Mouse (Mus musculus) spleen, postnatal 4 days (tissue): ENCODE measurements around the gene Ccdc24.
A peak's percentile ranks its signal among the peaks of the same experiment; 100 is the strongest.

Experiments
- DNase-seq, 2 experiments: peaks; one replicate each; pipeline ENCODE4 v3.0.0; 2022; ENCODE audit warnings: low spot score in 2 of 2

Gene Ccdc24

DNA sequence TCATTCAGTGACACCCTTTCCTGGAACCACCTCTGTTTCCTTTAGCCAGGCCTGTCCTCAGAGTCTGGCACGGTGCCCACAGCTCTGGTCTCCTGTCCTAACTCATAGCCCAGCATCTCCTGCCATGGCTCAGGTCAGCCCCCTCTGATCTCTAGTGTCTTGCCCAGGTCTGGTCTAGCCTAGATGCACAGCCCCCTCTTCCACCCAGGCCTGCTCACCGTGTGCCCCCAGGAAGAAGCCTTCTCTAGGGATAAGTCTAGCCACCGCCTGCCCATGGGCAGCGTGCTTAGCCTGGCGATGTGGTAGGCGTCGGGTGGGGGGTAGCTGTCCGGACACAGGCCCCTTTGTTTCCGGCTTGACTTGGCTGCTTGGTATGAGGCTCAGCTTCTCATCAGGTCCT lies 17.2 kb downstream of the Ccdc24 start:
- no peak for DNase-seq

DNA sequence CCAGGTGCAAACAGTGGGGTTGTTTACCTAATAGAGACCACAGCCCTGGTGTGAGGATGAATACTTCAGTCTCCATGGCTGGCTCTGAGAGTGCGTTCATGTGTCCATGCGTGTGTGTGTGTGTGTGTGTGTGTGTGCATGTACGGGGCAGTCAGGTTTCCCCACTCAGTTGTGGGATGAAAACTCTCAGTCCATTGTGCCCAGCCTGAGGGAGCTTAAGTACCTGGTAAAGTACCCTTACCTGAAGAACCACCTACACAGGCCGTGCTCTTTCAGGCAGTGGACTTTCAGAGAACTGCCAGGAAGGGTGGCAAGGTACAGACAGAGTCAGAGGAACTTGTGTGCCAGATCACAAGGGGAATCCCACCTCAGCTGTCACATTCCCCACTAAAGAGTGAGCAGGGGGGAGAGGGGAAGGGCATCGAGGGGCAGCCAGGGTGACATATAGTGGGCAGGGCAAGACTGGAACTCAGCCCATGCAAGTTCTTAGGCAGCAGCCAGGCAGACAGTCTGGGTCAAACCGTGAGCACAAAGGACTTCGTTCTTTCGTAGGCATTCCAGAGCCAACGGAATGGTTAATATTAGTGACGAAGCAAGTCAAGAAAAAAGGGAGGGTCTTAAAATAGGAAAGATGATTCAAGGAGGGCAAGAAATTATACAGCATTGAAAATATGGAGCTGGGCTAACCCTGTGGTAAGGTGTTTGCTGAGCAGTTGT lies 20.0 kb downstream of the Ccdc24 start:
- DNase-seq: no peak

DNA sequence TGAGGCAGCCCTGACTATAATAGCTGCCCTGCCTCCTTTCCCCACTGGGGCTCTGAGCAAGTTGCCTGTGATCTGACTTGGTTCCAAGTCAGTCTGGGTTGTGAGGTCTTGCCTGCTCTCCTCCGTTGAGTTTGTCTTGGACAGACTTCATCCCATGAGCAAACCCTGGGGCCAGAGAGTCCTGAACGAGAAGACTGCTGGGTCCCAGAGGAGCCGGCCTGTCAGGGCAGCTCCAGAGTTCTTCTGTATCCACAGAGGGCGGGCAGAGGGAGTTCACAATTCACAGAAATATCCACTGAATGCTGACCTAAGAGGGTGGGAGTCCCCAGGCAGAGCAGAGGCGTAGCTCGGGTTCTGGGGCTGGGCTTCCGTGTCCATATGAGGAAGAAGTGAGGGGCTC lies 21.5 kb downstream of the Ccdc24 start:
- DNase-seq: no peak

DNA sequence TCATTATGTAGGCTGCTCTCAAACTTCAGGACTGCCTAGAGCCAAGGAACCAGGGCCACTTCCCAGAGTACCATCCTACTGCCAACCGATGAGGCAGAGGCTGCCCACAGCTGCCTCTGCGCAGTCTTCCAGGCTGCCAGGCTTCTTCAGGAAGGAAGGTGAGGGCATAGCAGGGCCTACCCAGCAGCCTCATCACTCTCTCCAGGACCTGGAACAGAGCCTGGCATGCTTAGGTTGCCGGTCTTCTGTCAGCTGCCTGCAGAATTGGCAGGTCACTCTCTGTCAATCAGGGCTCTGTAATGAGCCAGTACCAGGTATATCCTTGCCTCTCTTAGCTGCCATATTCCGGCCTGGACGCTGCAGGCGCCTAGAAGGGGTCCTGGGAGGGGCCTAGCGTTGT lies 22.2 kb downstream of the Ccdc24 start:
- DNase-seq: no peak

DNA sequence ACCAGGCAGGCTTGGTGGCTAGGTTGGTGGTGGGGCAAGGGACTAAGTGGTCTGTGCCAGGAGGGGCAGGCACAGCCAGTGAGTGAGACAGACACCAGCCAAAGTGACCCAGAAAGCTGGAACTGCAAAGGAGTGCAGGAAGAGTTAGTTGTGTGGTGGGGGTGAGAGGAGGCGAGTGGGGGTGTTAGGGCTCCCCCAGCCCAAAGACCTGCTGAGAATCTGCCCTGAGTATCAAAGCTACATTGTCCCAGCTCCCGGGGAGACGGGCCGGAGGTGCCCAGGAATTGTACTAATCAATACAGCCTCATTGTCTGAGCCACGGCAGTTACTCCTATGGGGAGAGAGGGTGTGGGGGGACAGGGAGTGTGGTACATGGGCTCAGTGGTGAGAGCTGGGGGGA lies 22.9 kb downstream of the Ccdc24 start:
- DNase-seq: no peak

DNA sequence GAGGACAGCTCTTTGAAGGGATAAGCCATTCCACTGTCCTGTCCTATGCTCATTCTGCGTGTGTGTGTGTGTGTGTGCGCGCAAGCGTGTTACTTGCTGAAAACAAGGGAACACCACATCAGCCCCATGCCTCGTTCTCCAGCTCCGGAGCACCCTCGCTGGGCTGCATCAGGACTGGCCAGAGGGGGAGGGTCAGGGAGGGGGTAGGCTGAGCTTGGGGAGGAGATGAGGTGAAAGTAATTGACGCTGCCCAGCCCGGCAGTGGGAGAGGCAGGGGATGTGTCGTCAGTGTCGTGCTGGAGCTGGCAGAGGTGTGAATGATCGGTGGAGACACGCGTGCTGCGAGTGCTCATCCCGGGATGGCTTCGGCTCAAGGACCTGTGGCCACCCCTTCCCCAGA lies 23.3 kb downstream of the Ccdc24 start:
- no peak for DNase-seq

DNA sequence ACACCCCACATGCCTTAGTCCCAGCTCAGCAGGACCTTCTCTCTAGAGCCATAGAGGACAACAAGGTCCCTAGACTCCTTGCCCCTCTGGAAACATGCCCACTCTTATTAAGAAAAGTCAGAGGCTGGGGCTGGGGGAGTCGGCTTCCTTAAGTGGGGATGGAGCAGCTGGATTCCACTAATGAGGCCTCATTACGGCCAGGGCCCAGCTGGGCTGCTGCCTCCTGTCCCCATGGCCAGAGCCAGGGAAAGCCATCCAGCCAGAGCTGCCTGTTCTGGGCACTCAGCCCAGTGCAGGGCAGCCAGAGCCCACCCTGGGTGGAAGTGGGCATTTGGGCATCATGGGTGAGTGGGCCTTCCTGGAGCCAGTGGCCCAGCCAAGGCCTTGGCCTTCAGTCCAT lies 25.3 kb downstream of the Ccdc24 start:
- no peak for DNase-seq

DNA sequence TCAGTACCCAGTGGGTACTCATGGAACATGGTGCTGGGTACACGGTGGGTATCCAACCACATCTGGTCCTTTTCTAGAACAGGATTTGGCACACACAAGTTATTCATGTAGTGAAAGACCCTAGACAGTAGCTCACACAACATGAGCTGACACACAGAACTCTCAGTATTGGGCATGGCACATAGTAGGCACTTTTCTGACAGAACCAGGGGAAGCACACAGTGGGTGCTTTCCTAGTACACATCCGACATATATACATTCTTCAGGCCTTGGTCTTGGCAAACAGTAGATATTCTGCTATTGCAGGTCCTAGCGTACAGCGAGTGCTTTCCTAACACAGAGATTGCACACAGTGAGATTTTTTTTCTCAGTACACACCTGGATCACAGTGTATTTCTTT lies 26.1 kb downstream of the Ccdc24 start:
- no peak for DNase-seq

DNA sequence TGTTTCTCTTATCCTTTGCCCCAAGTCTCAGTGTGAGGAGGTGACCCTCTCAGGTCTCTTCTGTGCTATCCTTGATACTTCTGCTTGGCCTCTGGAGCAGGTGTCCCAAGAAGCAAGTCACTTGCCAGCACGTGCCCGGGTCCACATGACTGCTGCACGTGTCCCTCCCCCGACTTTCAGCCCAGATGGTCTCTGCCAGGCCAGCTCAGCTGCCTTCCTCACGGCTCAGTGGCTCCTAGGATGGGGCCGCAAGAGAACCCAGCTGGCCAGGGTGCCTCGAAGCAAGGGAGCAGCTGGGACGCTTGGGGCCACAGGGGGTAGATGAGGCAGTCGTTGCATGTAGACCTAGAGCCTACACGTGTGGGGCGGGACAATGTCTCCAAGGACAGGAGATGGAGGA lies 27.0 kb downstream of the Ccdc24 start:
- no peak for DNase-seq

DNA sequence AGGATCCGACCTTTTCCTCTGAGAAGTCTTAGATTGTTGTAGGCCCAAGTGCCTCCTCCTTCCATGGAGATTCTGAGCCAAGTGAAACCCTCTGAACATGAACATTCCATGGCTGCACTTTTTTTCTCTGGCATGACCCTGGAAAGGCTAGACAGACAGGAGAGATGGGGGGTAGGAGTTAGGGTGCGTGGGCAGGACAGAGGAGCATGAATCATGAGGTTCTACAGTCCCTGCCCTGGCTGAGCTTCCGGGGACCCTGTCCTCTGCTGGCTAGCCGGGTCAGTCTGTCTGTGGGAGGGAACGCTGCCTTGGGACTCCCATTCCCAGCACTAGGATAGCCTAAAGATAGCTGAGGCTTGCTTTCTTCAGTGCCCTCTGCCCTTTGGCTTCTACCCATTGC lies 27.9 kb downstream of the Ccdc24 start:
- DNase-seq: no peak

DNA sequence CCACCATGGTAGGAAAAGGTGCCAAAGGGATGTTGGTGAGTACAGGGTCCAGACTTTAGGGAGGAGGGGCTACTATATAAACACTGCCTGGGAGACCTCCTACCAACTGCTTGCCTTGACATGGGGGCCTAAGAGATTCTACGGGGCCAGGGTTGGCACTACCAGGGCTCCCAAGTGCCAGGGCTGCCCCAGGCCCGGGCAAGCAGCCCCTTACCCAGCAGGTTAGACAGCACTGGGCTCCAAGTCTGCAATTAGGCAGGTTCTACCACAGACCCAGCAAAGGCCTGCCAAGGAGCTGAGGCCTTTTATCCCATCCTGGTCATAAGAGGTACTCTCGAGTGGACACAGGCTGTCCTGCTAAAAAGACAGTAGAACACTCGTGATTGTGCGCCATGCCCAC lies 29.3 kb downstream of the Ccdc24 start:
- DNase-seq: no peak

DNA sequence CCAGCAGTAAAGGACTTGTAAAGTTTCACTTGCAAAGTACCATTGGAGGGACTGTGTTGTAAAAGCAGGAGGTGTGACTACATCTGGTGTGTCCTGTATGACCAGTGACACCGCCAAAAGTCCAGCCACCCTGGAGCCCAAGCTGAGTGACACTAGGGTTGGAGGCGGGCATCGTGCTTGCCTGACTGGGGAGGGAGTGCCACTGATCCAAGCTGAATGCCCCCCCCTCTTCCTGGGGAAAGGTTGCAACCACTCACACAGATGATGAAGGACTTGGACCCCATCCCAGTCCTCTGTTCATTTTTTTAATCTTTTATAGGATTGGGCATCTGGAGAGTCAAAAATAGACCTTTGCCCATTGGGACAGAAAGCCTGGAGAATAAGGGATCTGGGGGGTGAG lies 30.8 kb downstream of the Ccdc24 start:
- DNase-seq: no peak

DNA sequence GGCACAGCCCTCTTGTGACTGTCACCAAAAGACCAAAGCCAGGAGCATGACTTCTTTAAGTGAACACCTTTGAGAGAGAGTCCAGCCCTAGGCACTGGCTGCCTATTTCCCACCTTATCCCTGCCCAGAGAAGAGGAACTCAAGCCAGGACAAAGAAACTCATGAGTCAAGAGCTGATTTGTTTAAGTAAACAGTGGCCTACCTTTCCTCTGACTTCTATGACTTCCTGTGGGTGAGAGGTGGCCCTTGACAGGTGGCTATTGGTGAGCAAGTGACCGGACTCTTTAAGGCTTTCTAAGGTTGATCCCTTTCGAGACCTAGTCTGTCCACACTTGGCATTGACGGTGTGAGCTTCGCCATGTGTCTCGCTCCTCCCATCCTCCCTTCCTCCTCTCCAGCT lies 31.5 kb downstream of the Ccdc24 start:
- DNase-seq: no peak

DNA sequence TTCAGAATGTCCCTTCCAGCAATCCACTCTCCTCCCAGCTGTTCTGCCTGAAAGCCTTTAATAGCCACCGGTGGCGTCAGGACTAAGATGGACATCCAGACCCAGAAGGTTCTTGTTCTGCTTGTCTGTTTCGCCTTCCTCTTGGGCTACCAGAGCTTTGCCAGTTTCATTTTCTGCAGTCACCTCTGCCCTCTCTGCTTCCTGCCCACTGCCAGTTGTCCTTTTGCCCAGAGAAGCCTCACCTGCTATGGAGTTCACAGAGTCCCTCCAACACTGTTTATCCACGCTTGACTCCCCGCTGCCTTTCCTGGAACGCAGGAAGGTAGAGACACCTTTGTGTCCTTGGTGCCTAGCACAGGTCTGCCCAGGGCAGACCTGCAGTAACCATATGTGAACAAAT lies 33.0 kb downstream of the Ccdc24 start:
- peak in 1 of 2 experiments; percentile 11 for DNase-seq

DNA sequence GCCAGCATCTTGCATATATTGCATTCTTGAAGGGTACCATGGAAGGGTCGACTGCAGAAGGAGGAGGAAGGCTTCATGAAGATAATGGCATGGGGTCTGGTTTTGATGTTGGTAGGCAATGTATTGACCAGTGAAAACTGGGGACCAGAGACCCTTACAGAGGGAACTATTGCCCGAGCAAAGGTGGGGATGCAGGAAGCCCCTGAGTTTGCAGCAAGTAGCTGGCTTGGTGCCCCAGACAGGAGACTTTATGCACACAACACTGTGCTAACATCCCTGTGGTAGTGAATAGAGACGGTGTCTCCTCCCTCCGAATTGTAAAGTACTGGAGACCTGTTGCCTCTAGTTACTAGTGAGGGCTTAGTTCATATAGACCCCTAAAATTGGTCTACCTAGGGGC lies 35.1 kb downstream of the Ccdc24 start:
- DNase-seq: peak in 1 of 2 experiments; percentile 12

DNA sequence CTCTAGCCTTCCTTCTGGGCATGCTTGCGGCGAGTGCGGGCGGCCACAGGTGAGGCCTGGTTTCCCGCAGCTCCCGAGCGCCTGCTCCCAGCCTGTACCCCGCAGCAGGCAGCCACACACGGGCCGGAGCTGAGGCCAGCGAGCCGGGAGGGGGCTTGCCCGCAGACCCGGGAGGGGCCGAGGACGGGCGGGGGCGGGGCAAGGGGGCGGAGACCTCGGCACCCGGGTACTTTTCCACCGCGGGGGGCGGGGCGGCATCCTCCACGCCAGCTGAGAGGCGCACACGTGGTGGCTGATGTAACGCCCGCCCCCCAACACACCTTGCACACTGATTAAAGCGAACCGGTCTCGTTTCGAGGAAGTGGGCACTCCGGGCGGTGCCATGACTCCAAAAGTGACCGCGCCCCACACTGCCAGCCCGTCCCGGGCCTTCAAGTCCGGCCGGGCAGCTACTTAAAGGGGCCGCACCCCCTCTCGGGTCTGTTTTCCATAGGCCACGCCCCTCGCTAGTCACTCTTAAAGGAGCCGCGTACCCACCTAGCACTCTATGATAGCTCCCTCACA lies 36.1 kb downstream of the Ccdc24 start:
- DNase-seq: peak; percentile 90 to 95

DNA sequence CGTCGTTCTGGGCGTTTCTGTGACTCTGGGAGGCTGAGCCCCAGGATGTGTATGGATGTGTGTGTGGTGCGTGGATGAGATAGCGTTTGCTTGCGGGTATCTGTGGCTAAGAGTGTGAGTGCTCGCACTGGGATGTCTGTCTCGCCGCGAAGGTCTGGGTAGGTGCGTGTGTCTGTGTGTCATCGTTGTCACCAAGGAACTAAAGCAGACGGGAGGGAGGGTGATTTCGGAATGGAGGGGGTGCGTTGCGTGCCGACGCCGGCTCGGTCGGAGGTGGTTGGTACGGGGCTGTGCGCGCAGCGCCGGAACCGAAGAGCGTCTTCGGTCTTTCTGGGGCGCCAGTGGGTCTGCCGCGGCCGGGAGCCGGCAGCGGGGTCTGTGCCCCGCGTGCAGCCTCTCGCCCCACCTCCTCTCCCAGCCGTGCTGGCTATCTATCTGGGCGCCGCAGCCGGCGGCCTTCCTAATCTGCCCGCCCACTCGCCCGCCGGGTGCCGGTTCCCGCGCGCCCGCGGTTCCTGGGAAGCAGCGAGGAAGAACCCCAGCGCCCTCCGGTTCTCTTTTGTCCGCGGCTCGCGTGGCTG lies 36.7 kb downstream of the Ccdc24 start:
- DNase-seq: peak; percentile 81 to 89

DNA sequence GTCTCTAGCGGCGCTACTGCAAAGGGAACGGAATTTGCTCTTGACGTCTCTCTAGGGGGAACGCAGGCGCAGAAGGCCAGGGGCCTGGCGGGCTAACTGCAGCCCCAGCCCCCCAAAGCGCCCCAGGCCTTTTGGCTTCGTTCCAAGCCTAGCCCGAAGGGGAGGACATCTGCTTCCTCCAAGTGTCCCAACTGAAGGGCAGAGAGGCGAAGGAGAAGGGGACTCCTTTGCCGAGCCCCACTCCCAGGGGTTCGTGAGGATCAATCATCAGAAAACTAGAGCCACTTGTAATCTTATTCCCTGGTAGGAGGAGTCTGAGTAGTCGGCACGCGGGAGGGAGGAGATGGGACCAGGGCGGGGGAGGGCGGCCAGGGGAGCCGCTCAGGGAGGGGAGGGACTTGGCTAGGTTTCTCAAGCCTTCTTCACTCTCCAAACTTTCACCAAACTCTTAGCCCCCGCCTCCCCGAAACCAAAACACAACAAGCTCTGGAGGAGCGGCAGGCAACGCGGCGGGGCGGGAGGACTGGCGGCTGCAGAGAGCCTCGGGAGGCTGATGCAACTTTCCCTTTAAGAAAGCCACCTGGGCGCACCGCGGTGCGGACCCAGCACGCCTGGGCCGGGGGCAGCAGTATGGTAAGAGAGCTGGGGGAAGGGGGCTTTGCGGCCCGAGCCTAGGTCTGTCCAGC lies 37.4 kb downstream of the Ccdc24 start:
- DNase-seq: peak; percentile 84 to 90

DNA sequence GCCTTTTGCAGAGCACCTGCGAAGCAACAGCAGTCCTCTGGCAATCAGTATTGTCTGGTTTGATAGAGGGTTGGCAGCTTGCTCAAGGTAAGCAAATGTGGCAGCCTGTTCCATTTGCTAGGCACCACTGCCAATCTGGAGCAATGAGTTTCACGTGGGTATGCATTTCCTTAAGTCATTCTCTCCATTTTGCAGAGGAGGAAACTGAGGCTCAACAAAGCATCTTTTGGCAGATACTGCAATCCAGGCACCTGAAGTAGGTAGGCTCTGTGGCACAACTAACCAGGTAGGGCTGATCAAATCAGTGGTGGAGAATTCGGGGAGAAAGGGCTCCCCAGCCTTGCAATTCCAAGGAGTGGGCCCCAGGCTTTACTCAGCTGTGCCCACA lies 37.9 kb downstream of the Ccdc24 start, which contains the start of gene Slc6a9:
Gene Slc6a9 (plus strand): TSS at position 50 of the 388 bp plus-strand sequence.
- DNase-seq: no peak

DNA sequence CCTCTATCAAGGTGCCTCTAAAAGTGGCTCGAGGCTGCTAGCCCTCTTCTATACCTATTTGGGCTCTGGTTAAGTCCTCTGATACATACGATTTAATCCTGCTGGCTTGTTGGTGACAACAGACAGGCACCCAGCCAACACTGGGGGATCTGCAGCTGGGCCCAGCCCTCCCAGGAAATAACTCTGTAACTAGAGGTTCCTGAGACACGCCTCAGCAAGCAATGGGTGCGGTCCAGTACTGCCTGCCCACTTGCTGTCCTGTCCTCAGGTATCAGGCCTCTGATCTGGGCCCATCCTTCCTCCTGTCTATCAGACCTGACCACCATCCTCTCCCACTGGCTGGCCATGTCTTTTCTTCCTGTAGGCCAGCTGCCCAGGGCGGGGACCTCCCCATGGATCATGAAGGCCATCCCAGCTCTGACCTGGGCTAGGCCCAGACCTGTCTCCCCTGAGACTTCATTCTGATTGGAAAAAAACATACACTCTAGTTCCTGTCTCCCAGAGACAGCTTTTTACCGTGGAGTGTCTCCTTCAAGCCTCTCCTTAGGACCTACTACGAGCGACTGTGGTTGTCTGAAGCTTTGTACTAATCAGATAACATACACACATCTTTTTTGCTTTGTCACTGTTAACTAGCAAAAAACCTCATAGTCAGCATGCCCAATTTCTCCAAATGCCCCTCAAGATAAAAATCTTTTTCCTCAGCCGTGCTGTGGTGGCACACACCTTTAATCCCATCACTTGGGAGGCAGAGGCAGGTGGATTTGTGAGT lies 40.3 kb downstream of the Ccdc24 start:
- peak; percentile 81 to 83 for DNase-seq

DNA sequence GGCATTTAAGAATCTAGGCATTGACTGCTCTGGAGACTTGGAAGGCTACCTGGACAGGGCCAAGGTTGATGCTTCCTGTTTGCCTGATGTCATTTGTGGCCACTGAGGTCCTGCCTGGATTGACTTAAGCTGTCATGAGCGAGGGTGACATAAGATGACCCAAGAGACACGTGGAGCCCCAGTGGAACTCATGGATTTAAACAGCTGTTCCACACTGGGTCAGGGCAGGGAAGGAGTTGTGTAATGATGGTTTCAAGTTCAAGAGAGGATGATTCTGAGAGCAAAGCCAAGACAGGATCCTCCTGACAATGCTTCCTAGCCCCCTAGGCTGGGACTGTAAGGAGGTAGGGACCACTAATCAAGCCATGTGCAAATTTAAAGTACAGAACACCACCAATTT lies 40.9 kb downstream of the Ccdc24 start:
- no peak for DNase-seq

DNA sequence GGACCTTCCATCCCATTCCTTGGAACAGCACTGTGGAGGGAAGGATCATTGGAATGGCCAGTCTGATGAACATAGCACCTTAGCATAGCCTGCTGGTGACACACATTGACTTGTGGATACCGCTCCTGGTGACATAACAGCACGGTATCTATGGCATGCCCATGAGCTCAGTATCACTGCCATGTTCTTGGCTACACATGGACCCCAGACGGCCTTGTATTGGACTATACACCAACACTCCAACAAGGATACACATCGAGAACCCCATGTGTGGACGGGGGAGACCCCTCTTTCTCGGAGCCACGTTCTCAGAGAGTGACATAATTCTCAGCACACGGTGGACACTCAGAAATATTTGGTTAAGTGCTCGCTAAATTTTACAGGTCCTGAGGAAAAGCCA lies 41.6 kb downstream of the Ccdc24 start:
- DNase-seq: no peak
